Mouse (Mus musculus): ENCODE results near the gene Ubqln1.

DNA sequence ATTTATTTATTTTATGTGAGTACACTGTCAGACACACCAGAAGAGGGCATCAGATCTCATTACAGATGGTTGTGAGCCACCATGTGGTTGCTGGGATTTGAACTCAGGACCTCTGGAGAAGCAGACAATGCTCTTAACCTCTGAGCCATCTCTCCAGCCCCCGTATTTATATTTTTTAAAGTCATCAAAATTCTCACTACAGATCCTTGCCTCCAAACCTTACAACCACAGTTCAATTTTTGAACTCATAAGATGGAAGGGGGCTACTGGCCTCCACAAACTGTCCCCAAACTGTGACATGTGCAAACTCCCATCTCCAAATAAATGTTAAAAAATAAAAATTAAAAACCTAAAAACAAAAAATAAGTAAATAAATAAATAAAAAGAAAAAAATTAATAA lies 67.7 kb downstream of the Ubqln1 start:
- TF ChIP-seq POLR2A (IDR thresholded peaks at IDR 0.05; ENCODE audit: borderline replicate concordance, insufficient read depth, low read length) (no peak), CTCF (IDR thresholded peaks at IDR 0.05; ENCODE audit: borderline replicate concordance, insufficient read depth, low read depth, low read length) (no peak)
